Mouse (Mus musculus): ENCODE measurements around the gene Bhlhe40. TPM values are rescaled to one million over a fixed set of nuclear protein-coding genes. Genes with fewer than 3 reads are reported as not detected.

The Bhlhe40 gene
- polyA plus RNA-seq, 1 experiment from 2014 or later = 78.9 TPM

GRCm38 (mm10) chr6:108661412-108661811 is 983 bp downstream of the Bhlhe40 start:
- Histone ChIP-seq H3K4me2 (replicated peaks; ENCODE audit: low read depth) (peak overlapping the region; percentile 82), H3K27me3 (replicated peaks; ENCODE audit: control insufficient read depth, insufficient read depth, low read length) (no peaks in the 10 kb centered on the region), H3K4me1 (replicated peaks; ENCODE audit: control insufficient read depth, insufficient read depth, low read length) (0 out of 2 replicates have a peak, but pooled peaks cover 6% of the 10 kb centered on the region), H3K4me3 (ENCODE audit: low read depth, low read length) (peak overlapping the region; percentile 69), H3K36me3 (ENCODE audit: control insufficient read depth, insufficient read depth) (peaks cover 20% of the 10 kb centered on the region), H3K9me3 (ENCODE audit: control insufficient read depth) (no peaks in the 10 kb centered on the region), H3K9ac (ENCODE audit: low read depth, low read length) (peak overlapping the region; percentile 83), H3K27ac (ENCODE audit: low read depth, low read length) (peak overlapping the region; percentile 100)
- peak; percentile 96 for TF ChIP-seq CTCF (IDR thresholded peaks at IDR 0.05; ENCODE audit: low read depth)
- no peak for ATAC-seq
- whole genome bisulfite sequencing = 0% methylated on average over 17 of the region's 17 CpGs

GRCm38 (mm10) chr6:108661890-108662289 is 1.5 kb downstream of the Bhlhe40 start:
- H3K9me3 ChIP-seq (ENCODE audit: control insufficient read depth) = no peaks in the 10 kb centered on the region
- no peak for ATAC-seq
- peak overlapping the region; percentile 100 for H3K27ac ChIP-seq (ENCODE audit: low read depth, low read length)
- TF ChIP-seq CTCF (IDR thresholded peaks at IDR 0.05; ENCODE audit: low read depth) = no peak
- H3K4me3 ChIP-seq (ENCODE audit: low read depth, low read length) = peak overlapping the region; percentile 69
- 39% methylated on average over 6 of the region's 6 CpGs for WGBS
- H3K9ac ChIP-seq (ENCODE audit: low read depth, low read length) = peak overlapping the region; percentile 83
- no peaks in the 10 kb centered on the region for H3K27me3 ChIP-seq (replicated peaks; ENCODE audit: control insufficient read depth, insufficient read depth, low read length)
- H3K4me2 ChIP-seq (replicated peaks; ENCODE audit: low read depth) = peak overlapping the region; percentile 82
- peaks cover 23% of the 10 kb centered on the region for H3K36me3 ChIP-seq (ENCODE audit: control insufficient read depth, insufficient read depth)
- 0 out of 2 replicates have a peak, but pooled peaks cover 6% of the 10 kb centered on the region for H3K4me1 ChIP-seq (replicated peaks; ENCODE audit: control insufficient read depth, insufficient read depth, low read length)

GRCm38 (mm10) chr6:108662314-108663240 is 2.1 kb downstream of the Bhlhe40 start:
- peak overlapping the region; percentile 100 for H3K27ac ChIP-seq (ENCODE audit: low read depth, low read length)

GRCm38 (mm10) chr6:108663241-108664194 is 3.1 kb downstream of the Bhlhe40 start:
- WGBS = 37% methylated on average over 8 of the region's 8 CpGs
- Histone ChIP-seq H3K4me2 (replicated peaks; ENCODE audit: low read depth) (peak overlapping the region; percentile 82), H3K36me3 (ENCODE audit: control insufficient read depth, insufficient read depth) (peaks cover 26% of the 10 kb centered on the region), H3K4me1 (replicated peaks; ENCODE audit: control insufficient read depth, insufficient read depth, low read length) (peaks cover 6% of the 10 kb centered on the region; the same call in 1 of the 2 replicates), H3K27ac (ENCODE audit: low read depth, low read length) (peak overlapping the region; percentile 66), H3K4me3 (ENCODE audit: low read depth, low read length) (peak overlapping the region; percentile 69), H3K9me3 (ENCODE audit: control insufficient read depth) (no peaks in the 10 kb centered on the region), H3K27me3 (replicated peaks; ENCODE audit: control insufficient read depth, insufficient read depth, low read length) (no peaks in the 10 kb centered on the region), H3K9ac (ENCODE audit: low read depth, low read length) (peak overlapping the region; percentile 83)
- no peak for ATAC-seq
- TF ChIP-seq CTCF (IDR thresholded peaks at IDR 0.05; ENCODE audit: low read depth) = 0 out of 2 replicates have a peak, but pooled peaks have one; percentile 5

More at GRCm38 (mm10) chr6:108662314-108663240, 2.1 kb downstream of the Bhlhe40 start:
- Histone ChIP-seq H3K9ac (ENCODE audit: low read depth, low read length) (peak overlapping the region; percentile 83), H3K36me3 (ENCODE audit: control insufficient read depth, insufficient read depth) (peaks cover 26% of the 10 kb centered on the region), H3K9me3 (ENCODE audit: control insufficient read depth) (no peaks in the 10 kb centered on the region), H3K4me3 (ENCODE audit: low read depth, low read length) (peak overlapping the region; percentile 69), H3K4me1 (replicated peaks; ENCODE audit: control insufficient read depth, insufficient read depth, low read length) (peaks cover 6% of the 10 kb centered on the region; the same call in 1 of the 2 replicates), H3K27me3 (replicated peaks; ENCODE audit: control insufficient read depth, insufficient read depth, low read length) (no peaks in the 10 kb centered on the region), H3K4me2 (replicated peaks; ENCODE audit: low read depth) (peak overlapping the region; percentile 82)
- 40% methylated on average over 15 of the region's 15 CpGs for WGBS
- 0 out of 2 replicates have a peak, but pooled peaks have one; percentile 35 for TF ChIP-seq CTCF (IDR thresholded peaks at IDR 0.05; ENCODE audit: low read depth)
- no peak for ATAC-seq

GRCm38 (mm10) chr6:108664533-108665150 is 4.2 kb downstream of the Bhlhe40 start:
- H3K4me3 ChIP-seq (ENCODE audit: low read depth, low read length) = peak overlapping the region; percentile 69
- 73% methylated on average over 24 of the region's 24 CpGs for WGBS
- peaks cover 6% of the 10 kb centered on the region; the same call in 1 of the 2 replicates for H3K4me1 ChIP-seq (replicated peaks; ENCODE audit: control insufficient read depth, insufficient read depth, low read length)
- ATAC-seq = no peak
- H3K4me2 ChIP-seq (replicated peaks; ENCODE audit: low read depth) = peak overlapping the region; percentile 82
- no peak for TF ChIP-seq CTCF (IDR thresholded peaks at IDR 0.05; ENCODE audit: low read depth)
- H3K27ac ChIP-seq (ENCODE audit: low read depth, low read length) = peak overlapping the region; percentile 66
- H3K36me3 ChIP-seq (ENCODE audit: control insufficient read depth, insufficient read depth) = peaks cover 26% of the 10 kb centered on the region
- peak overlapping the region; percentile 45 for H3K9ac ChIP-seq (ENCODE audit: low read depth, low read length)
- H3K27me3 ChIP-seq (replicated peaks; ENCODE audit: control insufficient read depth, insufficient read depth, low read length) = no peaks in the 10 kb centered on the region
- H3K9me3 ChIP-seq (ENCODE audit: control insufficient read depth) = no peaks in the 10 kb centered on the region
